Mouse (Mus musculus): ENCODE data around the gene Slc9a2. TPM values are rescaled to one million over a fixed set of nuclear protein-coding genes. Genes with fewer than 3 reads are reported as not detected.

Slc9a2 gene
- polyA plus RNA-seq, 1 experiment from 2014 or later, result 0.25 TPM

GRCm38 (mm10) chr1:40795508-40795907 is 115.1 kb downstream of the Slc9a2 start:
- Histone ChIP-seq H3K27me3 (no peaks in the 10 kb centered on the region), H3K4me3 (no peak overlapping the region), H3K27ac (no peak overlapping the region), H3K9ac (no peak overlapping the region), H3K9me3 (no peaks in the 10 kb centered on the region), H3K4me1 (no peaks in the 10 kb centered on the region), H3K36me3 (no peaks in the 10 kb centered on the region), H3K4me2 (no peak overlapping the region)
- ATAC-seq (ENCODE audit: borderline replicate concordance, extremely low read depth, low FRiP score, low TSS enrichment), result no peak
- WGBS, result 92% methylated on average over 1 of the region's 1 CpGs

GRCm38 (mm10) chr1:40797348-40797747 is 117.0 kb downstream of the Slc9a2 start:
- Histone ChIP-seq H3K4me3 (no peak overlapping the region), H3K27ac (no peak overlapping the region), H3K4me1 (no peaks in the 10 kb centered on the region), H3K4me2 (no peak overlapping the region), H3K27me3 (no peaks in the 10 kb centered on the region), H3K36me3 (no peaks in the 10 kb centered on the region), H3K9me3 (no peaks in the 10 kb centered on the region), H3K9ac (no peak overlapping the region)
- no peak for ATAC-seq (ENCODE audit: borderline replicate concordance, extremely low read depth, low FRiP score, low TSS enrichment)
- 18% methylated on average over 5 of the region's 5 CpGs for WGBS

- 90% methylated on average over 8 of the region's 8 CpGs for WGBS
- Histone ChIP-seq H3K9me3 (no peaks in the 10 kb centered on the region), H3K27ac (no peak overlapping the region), H3K27me3 (no peaks in the 10 kb centered on the region), H3K36me3 (no peaks in the 10 kb centered on the region), H3K4me2 (no peak overlapping the region), H3K4me3 (no peak overlapping the region), H3K4me1 (no peaks in the 10 kb centered on the region), H3K9ac (no peak overlapping the region)
- no peak for ATAC-seq (ENCODE audit: borderline replicate concordance, extremely low read depth, low FRiP score, low TSS enrichment)
These were observed 118.7 kb downstream of the Slc9a2 start for GRCm38 (mm10) chr1:40799121-40799520.

GRCm38 (mm10) chr1:40800908-40801307 is 120.5 kb downstream of the Slc9a2 start:
- Histone ChIP-seq H3K9ac (no peak overlapping the region), H3K4me3 (no peak overlapping the region), H3K27me3 (no peaks in the 10 kb centered on the region), H3K36me3 (no peaks in the 10 kb centered on the region), H3K4me1 (no peaks in the 10 kb centered on the region), H3K9me3 (no peaks in the 10 kb centered on the region), H3K4me2 (no peak overlapping the region), H3K27ac (no peak overlapping the region)
- no peak for ATAC-seq (ENCODE audit: borderline replicate concordance, extremely low read depth, low FRiP score, low TSS enrichment)
- 72% methylated on average over 5 of the region's 5 CpGs for WGBS

- Histone ChIP-seq H3K27me3 (no peaks in the 10 kb centered on the region), H3K9me3 (no peaks in the 10 kb centered on the region), H3K36me3 (no peaks in the 10 kb centered on the region), H3K4me2 (no peak overlapping the region), H3K9ac (no peak overlapping the region), H3K4me1 (no peaks in the 10 kb centered on the region), H3K27ac (no peak overlapping the region), H3K4me3 (no peak overlapping the region)
- no peak for ATAC-seq (ENCODE audit: borderline replicate concordance, extremely low read depth, low FRiP score, low TSS enrichment)
- WGBS, result 18% methylated on average over 3 of the region's 3 CpGs
These were observed 122.4 kb downstream of the Slc9a2 start for GRCm38 (mm10) chr1:40802759-40803158.

- H3K4me2 ChIP-seq, result no peak overlapping the region
- H3K9me3 ChIP-seq, result no peaks in the 10 kb centered on the region
- 80% methylated on average over 12 of the region's 12 CpGs for WGBS
- no peaks in the 10 kb centered on the region for H3K36me3 ChIP-seq
- H3K4me3 ChIP-seq, result no peak overlapping the region
- H3K27ac ChIP-seq, result no peak overlapping the region
- no peak overlapping the region for H3K9ac ChIP-seq
- no peak for ATAC-seq (ENCODE audit: borderline replicate concordance, extremely low read depth, low FRiP score, low TSS enrichment)
- H3K4me1 ChIP-seq, result no peaks in the 10 kb centered on the region
- H3K27me3 ChIP-seq, result no peaks in the 10 kb centered on the region
These were observed 123.7 kb downstream of the Slc9a2 start for GRCm38 (mm10) chr1:40804118-40804517.

GRCm38 (mm10) chr1:40805351-40805750 is 125.0 kb downstream of the Slc9a2 start, which contains the start of gene Tmem182:
Gene Tmem182, plus strand, starts transcription at chr1:40805601.
- Histone ChIP-seq H3K27ac (no peak within 1 kb of the TSS), H3K9ac (no peak within 1 kb of the TSS), H3K27me3 (no peaks in the 10 kb centered on the region), H3K4me2 (no peak within 1 kb of the TSS), H3K9me3 (no peaks in the 10 kb centered on the region), H3K4me1 (no peaks in the 10 kb centered on the region), H3K4me3 (no peak within 1 kb of the TSS), H3K36me3 (no peaks in the 10 kb centered on the region)
- no peak for ATAC-seq (ENCODE audit: borderline replicate concordance, extremely low read depth, low FRiP score, low TSS enrichment)
- WGBS, result 65% methylated on average over 9 of the region's 9 CpGs

GRCm38 (mm10) chr1:40805891-40806290 is 125.5 kb downstream of the Slc9a2 start:
- Histone ChIP-seq H3K9ac (no peak overlapping the region), H3K4me2 (no peak overlapping the region), H3K9me3 (no peaks in the 10 kb centered on the region), H3K27ac (no peak overlapping the region), H3K4me1 (no peaks in the 10 kb centered on the region), H3K36me3 (no peaks in the 10 kb centered on the region), H3K4me3 (no peak overlapping the region), H3K27me3 (no peaks in the 10 kb centered on the region)
- WGBS, result 81% methylated on average over 11 of the region's 11 CpGs
- ATAC-seq (ENCODE audit: borderline replicate concordance, extremely low read depth, low FRiP score, low TSS enrichment), result no peak

GRCm38 (mm10) chr1:40808643-40809042 is 128.3 kb downstream of the Slc9a2 start:
- no peaks in the 10 kb centered on the region for H3K4me1 ChIP-seq
- H3K27ac ChIP-seq, result no peak overlapping the region
- no peak for ATAC-seq (ENCODE audit: borderline replicate concordance, extremely low read depth, low FRiP score, low TSS enrichment)
- H3K9me3 ChIP-seq, result no peaks in the 10 kb centered on the region
- no peak overlapping the region for H3K9ac ChIP-seq
- H3K4me2 ChIP-seq, result no peak overlapping the region
- H3K36me3 ChIP-seq, result no peaks in the 10 kb centered on the region
- 82% methylated on average over 3 of the region's 3 CpGs for WGBS
- H3K4me3 ChIP-seq, result no peak overlapping the region
- no peaks in the 10 kb centered on the region for H3K27me3 ChIP-seq

- H3K27ac ChIP-seq, result no peak overlapping the region
- H3K4me3 ChIP-seq, result no peak overlapping the region
- H3K9ac ChIP-seq, result no peak overlapping the region
- H3K4me1 ChIP-seq, result no peaks in the 10 kb centered on the region
- 52% methylated on average over 16 of the region's 16 CpGs for WGBS
- H3K36me3 ChIP-seq, result no peaks in the 10 kb centered on the region
- H3K9me3 ChIP-seq, result no peaks in the 10 kb centered on the region
- ATAC-seq (ENCODE audit: borderline replicate concordance, extremely low read depth, low FRiP score, low TSS enrichment), result no peak
- no peaks in the 10 kb centered on the region for H3K27me3 ChIP-seq
- no peak overlapping the region; the same call in 1 of the 2 replicates for H3K4me2 ChIP-seq
These were observed 134.9 kb downstream of the Slc9a2 start for GRCm38 (mm10) chr1:40815071-40815845.
